Mouse (Mus musculus) embryonic fibroblast, embryonic 13.5 days (primary cell): ENCODE data around the gene Wdr95.

Experiments used
- CTCF ChIP-seq: IDR thresholded peaks from 2 replicates; pipeline ENCODE4 v1.5.1; 2011; ENCODE audit warnings: mild to moderate bottlenecking, control low read depth, low read length, moderate library complexity, borderline replicate concordance; ENCODE audit not compliant: insufficient read depth
- POLR2A ChIP-seq: IDR thresholded peaks from 2 replicates; pipeline ENCODE4 v1.6.1; 2011; ENCODE audit warnings: low read depth, mild to moderate bottlenecking, control low read depth, low read length, moderate library complexity

DNA sequence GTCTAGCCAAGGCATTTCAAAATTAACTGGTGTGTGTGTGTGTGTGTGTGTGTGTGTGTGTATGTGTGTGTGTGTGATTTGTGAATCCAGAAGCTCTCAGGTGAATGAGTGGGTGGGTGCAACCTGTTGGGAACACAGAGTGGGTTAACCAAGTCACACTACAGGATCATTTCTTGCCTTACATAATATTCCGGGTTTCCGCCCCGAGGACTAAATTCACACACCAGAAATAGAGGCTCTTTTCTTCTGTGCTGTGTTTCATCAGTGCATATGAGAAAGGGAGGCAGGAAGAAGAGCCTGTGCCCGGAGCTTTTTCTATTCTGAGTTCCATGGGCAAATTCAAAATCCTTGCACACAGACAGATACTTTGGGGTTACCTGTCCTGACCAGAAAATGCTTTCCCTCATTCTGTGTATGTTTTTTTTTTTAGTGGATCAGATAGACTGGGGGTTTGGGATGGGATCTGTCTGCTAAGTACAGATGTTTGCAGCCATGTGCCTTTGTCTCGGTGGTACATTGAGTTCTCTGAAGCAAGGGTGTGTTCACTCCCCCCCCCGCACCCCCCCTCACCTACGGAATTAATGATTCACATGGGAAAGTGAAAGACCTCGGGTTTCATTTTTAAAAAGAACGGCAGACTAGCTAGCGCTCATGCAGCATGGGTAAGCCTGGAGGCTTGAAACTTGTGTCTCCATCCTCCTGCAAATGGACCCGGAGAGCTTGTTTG is 114.5 kb downstream of the Wdr95 start:
- TF ChIP-seq POLR2A, result no peak
- TF ChIP-seq CTCF, result no peak
